Mouse (Mus musculus): ENCODE results near the gene Large2. TPM values are rescaled to one million over a fixed set of nuclear protein-coding genes. Genes with fewer than 3 reads are reported as not detected.

Gene Large2
- polyA plus RNA-seq, 1 experiment from 2014 or later: 2.7 TPM

DNA sequence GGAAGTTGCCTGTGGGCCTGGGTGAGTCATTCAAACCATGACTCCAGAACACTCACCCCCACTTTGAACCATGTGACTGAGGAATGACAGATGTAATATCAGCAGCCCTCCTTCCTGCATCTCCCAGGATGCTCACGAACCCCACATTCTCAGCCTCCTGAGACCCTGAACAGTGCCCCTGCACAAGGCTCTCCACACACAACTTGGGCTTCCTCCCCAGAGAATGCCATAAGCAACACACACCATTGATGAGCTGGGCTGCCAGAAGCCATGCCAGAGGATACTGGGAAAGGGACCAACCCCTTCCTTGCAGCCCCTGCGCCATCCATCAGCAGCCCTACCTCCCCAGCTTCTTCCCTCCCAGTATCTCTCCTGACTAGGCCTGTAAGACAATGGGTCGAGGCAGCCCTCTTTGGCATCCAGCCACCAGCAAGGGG, 13.4 kb upstream of the Large2 start:
- Histone ChIP-seq H3K9me3 (ENCODE audit: low read length) (no peaks in the 10 kb centered on the region), H3K4me2 (ENCODE audit: low read depth, low read length) (no peak overlapping the region), H3K27ac (ENCODE audit: low read depth) (no peak overlapping the region), H3K36me3 (replicated peaks; ENCODE audit: insufficient read depth, low read length) (no peaks in the 10 kb centered on the region), H3K27me3 (ENCODE audit: insufficient read depth, low read length) (peaks cover 39% of the 10 kb centered on the region), H3K4me1 (ENCODE audit: insufficient read depth) (peaks cover 15% of the 10 kb centered on the region; the same call in 1 of the 2 replicates), H3K4me3 (ENCODE audit: low read depth, low read length) (no peak overlapping the region), H3K9ac (replicated peaks) (no peak overlapping the region)
- DNase-seq (no peak), ATAC-seq (no peak)
- WGBS (ENCODE audit: insufficient replicate concordance): 53% methylated on average over 3 of the region's 3 CpGs
- TF ChIP-seq EP300 (IDR thresholded peaks at IDR 0.05; ENCODE audit: low read depth): no peak
- TF ChIP-seq CTCF (IDR thresholded peaks at IDR 0.05; ENCODE audit: low read depth): no peak

DNA sequence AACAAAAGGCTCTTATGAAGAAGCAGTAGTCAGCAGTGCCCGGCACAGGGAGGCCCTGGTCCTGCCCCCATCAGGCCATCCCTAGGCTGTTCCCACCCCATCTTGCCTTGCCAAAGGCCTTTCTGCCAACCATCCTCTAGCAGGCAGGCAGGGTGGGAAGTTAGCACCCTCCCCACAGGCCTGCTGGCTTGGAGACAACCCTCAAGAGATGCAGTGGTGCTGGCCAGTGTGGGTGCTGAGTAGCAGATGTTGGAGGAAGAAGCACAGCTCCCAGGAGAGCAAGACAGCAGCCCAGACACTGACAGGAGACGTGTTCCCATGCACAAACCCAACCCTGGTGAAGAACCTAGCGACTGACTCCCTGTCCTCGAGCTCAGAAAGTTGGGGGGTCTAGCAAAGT, 13.0 kb upstream of the Large2 start:
- no peak overlapping the region for H3K4me3 ChIP-seq (ENCODE audit: low read depth, low read length)
- TF ChIP-seq CTCF (IDR thresholded peaks at IDR 0.05; ENCODE audit: low read depth) (no peak), EP300 (IDR thresholded peaks at IDR 0.05; ENCODE audit: low read depth) (no peak)

DNA sequence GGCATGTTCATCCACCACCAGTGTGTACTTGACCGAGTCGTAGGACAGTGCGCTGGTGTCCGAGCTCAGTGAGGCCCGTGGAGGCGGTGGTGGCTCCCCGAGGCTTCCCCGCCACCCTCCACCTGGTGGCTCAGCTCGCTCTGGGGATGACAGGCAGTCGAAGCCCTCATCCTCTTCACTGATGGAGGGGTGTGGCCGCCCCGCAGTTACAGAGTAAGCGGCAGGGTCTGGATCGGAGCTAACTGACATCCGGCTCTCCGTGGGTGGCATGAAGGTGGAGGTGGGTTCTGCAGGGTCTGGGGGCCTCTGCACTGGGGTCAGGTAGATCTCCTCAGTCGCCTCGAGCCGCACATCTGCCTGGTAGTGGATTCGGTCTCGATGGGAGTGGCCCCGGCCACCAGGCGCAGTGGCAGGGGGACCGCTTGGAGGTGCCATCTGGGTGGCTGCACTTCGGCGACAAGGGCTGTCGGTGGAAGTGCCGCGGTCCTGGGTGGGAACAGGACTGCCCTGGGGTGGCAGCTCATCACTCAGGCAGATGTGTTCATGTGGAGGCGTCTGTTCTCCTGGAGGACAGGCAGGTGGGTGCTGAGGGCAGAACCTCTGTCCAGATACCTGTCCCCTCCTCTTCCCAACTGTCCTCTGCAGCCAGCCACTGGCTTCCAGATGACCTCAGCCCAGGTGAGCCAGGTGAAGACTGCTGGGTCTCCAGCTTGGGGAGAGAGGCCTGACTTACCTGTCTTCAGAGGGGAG, 12.3 kb upstream of the Large2 start:
- Histone ChIP-seq H3K9me3 (ENCODE audit: low read length) (no peaks in the 10 kb centered on the region), H3K4me1 (ENCODE audit: insufficient read depth) (peaks cover 15% of the 10 kb centered on the region; the same call in 1 of the 2 replicates), H3K36me3 (replicated peaks; ENCODE audit: insufficient read depth, low read length) (peaks cover 7% of the 10 kb centered on the region; the same call in 1 of the 2 replicates), H3K9ac (replicated peaks) (no peak overlapping the region), H3K4me2 (ENCODE audit: low read depth, low read length) (no peak overlapping the region), H3K4me3 (ENCODE audit: low read depth, low read length) (no peak overlapping the region), H3K27me3 (ENCODE audit: insufficient read depth, low read length) (peaks cover 28% of the 10 kb centered on the region), H3K27ac (ENCODE audit: low read depth) (no peak overlapping the region)
- DNase-seq: no peak
- ATAC-seq: no peak
- TF ChIP-seq EP300 (IDR thresholded peaks at IDR 0.05; ENCODE audit: low read depth): no peak
- no peak for TF ChIP-seq CTCF (IDR thresholded peaks at IDR 0.05; ENCODE audit: low read depth)
- 84% methylated on average over 30 of the region's 30 CpGs for whole genome bisulfite sequencing (ENCODE audit: insufficient replicate concordance)

More for the DNA sequence above, 13.0 kb upstream of the Large2 start:
- Histone ChIP-seq H3K9me3 (ENCODE audit: low read length) (no peaks in the 10 kb centered on the region), H3K4me2 (ENCODE audit: low read depth, low read length) (no peak overlapping the region), H3K36me3 (replicated peaks; ENCODE audit: insufficient read depth, low read length) (0 out of 2 replicates have a peak, but pooled peaks cover 4% of the 10 kb centered on the region), H3K4me1 (ENCODE audit: insufficient read depth) (peaks cover 15% of the 10 kb centered on the region; the same call in 1 of the 2 replicates), H3K27me3 (ENCODE audit: insufficient read depth, low read length) (peaks cover 35% of the 10 kb centered on the region), H3K9ac (replicated peaks) (no peak overlapping the region), H3K27ac (ENCODE audit: low read depth) (no peak overlapping the region)
- DNase-seq (no peak), ATAC-seq (no peak)
- WGBS (ENCODE audit: insufficient replicate concordance): 61% methylated on average over 4 of the region's 4 CpGs

DNA sequence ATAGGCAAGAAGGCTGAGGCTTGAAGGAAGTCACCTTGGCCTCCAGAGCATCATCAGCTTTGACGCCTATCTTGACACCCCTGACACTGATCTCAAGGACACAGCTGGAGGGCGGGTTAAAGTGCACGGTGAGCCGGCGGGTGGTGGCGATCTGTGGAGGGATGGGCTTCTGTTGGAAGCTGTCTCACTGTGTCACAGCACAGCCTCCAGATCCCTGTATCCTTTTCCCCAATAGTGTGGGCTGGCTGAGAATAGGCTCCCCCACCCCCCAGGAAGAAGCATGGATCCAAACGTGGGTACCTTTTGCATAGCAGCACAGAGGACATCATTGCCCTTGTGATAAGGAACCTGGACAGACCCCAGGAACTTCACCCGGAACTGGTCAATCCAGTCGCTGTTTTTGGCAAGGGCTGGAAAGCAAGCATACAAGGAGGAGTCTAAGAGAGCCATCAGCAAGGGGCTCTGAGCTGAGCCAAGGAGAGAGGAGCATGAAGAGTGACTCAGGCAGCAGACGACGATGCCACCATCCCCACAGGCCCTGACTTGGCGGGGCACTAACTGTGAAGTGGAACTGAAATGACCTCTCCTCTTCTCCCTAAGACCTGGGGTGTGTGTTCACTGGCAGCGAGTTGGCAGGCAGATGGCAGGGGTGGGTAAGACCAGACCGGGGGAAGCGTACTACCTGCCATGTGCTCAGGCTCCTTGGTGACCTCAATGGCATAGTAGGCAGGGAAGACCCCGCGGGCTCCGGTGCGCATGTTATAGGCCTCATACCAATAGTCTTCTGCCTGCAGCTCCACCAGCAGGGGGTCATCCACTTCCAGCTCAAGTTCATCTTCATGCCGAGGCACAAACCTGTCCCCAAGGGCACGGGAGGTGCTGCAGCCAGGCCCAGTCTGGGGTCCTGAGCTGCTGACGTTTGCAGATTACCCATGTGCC, 10.7 kb upstream of the Large2 start:
- TF ChIP-seq EP300 (IDR thresholded peaks at IDR 0.05; ENCODE audit: low read depth) (no peak), CTCF (IDR thresholded peaks at IDR 0.05; ENCODE audit: low read depth) (no peak)
- Histone ChIP-seq H3K36me3 (replicated peaks; ENCODE audit: insufficient read depth, low read length) (peaks cover 20% of the 10 kb centered on the region), H3K4me3 (ENCODE audit: low read depth, low read length) (no peak overlapping the region), H3K27me3 (ENCODE audit: insufficient read depth, low read length) (peaks cover 27% of the 10 kb centered on the region), H3K9me3 (ENCODE audit: low read length) (no peaks in the 10 kb centered on the region), H3K9ac (replicated peaks) (no peak overlapping the region), H3K27ac (ENCODE audit: low read depth) (no peak overlapping the region), H3K4me2 (ENCODE audit: low read depth, low read length) (no peak overlapping the region), H3K4me1 (ENCODE audit: insufficient read depth) (peaks cover 11% of the 10 kb centered on the region; the same call in 1 of the 2 replicates)
- 72% methylated on average over 22 of the region's 22 CpGs for WGBS (ENCODE audit: insufficient replicate concordance)
- ATAC-seq: no peak
- DNase-seq: no peak

DNA sequence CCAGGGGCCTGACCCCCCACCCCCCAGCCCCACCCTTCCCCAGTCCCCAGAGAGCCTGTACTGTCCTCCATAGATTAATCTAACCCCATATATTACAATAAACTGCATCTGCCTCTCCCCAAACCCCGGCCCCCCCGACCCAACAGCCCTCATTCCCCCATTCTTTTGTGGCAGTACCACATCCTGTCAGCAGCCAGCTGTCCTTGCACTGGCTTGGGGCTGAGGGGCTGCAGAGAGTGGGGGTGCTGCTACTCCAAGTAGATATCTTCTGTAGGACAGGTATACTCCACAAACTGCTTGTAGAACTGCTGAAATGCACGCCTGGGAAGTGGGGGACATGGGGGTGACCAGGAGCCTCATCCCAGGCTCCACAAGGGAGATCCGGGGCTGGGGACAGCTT, 9.4 kb upstream of the Large2 start:
- H3K4me1 ChIP-seq (ENCODE audit: insufficient read depth): peaks cover 5% of the 10 kb centered on the region; the same call in 1 of the 2 replicates
- WGBS (ENCODE audit: insufficient replicate concordance): 58% methylated on average over 4 of the region's 4 CpGs
- DNase-seq: no peak
- peaks cover 19% of the 10 kb centered on the region for H3K27me3 ChIP-seq (ENCODE audit: insufficient read depth, low read length)
- H3K4me3 ChIP-seq (ENCODE audit: low read depth, low read length): no peak overlapping the region
- no peak overlapping the region for H3K9ac ChIP-seq (replicated peaks)
- TF ChIP-seq EP300 (IDR thresholded peaks at IDR 0.05; ENCODE audit: low read depth) (no peak), CTCF (IDR thresholded peaks at IDR 0.05; ENCODE audit: low read depth) (no peak)
- no peak overlapping the region for H3K4me2 ChIP-seq (ENCODE audit: low read depth, low read length)
- H3K36me3 ChIP-seq (replicated peaks; ENCODE audit: insufficient read depth, low read length): peaks cover 33% of the 10 kb centered on the region
- H3K27ac ChIP-seq (ENCODE audit: low read depth): no peak overlapping the region
- H3K9me3 ChIP-seq (ENCODE audit: low read length): no peaks in the 10 kb centered on the region
- no peak for ATAC-seq

DNA sequence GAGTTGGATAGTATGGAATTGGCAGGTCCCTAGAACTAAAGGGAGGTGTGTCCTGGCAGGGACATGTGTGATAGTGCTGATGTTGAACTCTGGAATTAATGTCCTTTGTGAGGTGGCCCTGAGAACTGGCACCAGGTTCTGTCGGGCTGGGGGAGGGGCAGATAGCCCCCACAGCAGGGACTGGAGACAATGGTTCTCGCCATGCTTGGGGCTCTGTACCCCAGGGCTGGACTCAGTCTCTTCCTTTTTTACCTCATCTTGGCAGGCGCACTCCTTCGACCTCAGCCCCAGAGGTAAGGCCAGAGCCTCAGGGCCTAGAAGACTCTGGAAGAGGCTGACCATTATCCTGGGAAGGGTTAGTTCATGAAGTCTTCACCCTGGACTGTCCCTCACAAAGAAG, 8.1 kb upstream of the Large2 start:
- no peak overlapping the region for H3K4me3 ChIP-seq (ENCODE audit: low read depth, low read length)
- H3K4me2 ChIP-seq (ENCODE audit: low read depth, low read length): no peak overlapping the region
- H3K27ac ChIP-seq (ENCODE audit: low read depth): no peak overlapping the region
- H3K9ac ChIP-seq (replicated peaks): no peak overlapping the region
- 80% methylated on average over 4 of the region's 4 CpGs for WGBS (ENCODE audit: insufficient replicate concordance)
- TF ChIP-seq CTCF (IDR thresholded peaks at IDR 0.05; ENCODE audit: low read depth) (no peak), EP300 (IDR thresholded peaks at IDR 0.05; ENCODE audit: low read depth) (no peak)
- H3K27me3 ChIP-seq (ENCODE audit: insufficient read depth, low read length): peaks cover 6% of the 10 kb centered on the region; the same call in 1 of the 2 replicates
- DNase-seq: no peak
- H3K36me3 ChIP-seq (replicated peaks; ENCODE audit: insufficient read depth, low read length): peaks cover 47% of the 10 kb centered on the region
- ATAC-seq: no peak
- no peaks in the 10 kb centered on the region for H3K9me3 ChIP-seq (ENCODE audit: low read length)
- H3K4me1 ChIP-seq (ENCODE audit: insufficient read depth): no peaks in the 10 kb centered on the region
